Mouse (Mus musculus): ENCODE measurements around the gene Arrdc2. TPM values are rescaled to one million over a fixed set of nuclear protein-coding genes. Genes with fewer than 3 reads are reported as not detected.

The Arrdc2 gene
- polyA plus RNA-seq, 1 experiment from 2014 or later = 5.1 TPM

DNA sequence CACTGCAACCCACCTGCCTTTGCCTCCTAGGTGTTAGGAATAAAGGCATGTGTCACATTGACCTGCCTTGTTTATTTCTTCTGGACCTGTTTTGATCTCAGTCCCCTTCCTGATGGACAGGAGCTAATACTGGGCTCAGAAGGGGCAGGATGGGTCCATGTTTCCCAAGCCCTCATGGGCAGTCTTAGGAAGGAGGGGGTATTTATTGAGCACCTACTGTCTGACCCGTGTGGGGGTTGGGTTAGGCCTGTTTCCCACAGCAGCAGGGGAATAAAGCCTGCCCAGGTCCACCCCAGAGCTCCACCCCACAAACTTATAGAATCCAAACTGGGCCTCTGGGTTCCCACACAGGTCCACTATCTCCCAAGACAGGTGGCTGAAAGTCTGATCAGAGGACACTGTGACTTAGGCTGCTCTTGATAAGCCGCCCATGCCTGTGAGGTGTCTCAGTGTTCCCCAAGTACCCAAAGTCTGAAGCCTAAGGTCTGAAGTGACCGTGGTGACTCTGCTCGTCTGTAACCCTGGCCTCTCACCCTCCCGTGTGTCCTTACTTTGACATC, 3.8 kb upstream of the Arrdc2 start:
- no peaks in the 10 kb centered on the region; the same call in 1 of the 2 replicates for H3K4me1 ChIP-seq (ENCODE audit: control insufficient read depth, insufficient read depth, low read length)
- 80% methylated on average over 5 of the region's 5 CpGs for WGBS
- H3K36me3 ChIP-seq (replicated peaks; ENCODE audit: control insufficient read depth, insufficient read depth, low read depth, low read length) = no peaks in the 10 kb centered on the region
- H3K27me3 ChIP-seq (ENCODE audit: control insufficient read depth, insufficient read depth, low read length) = no peaks in the 10 kb centered on the region
- no peaks in the 10 kb centered on the region for H3K9me3 ChIP-seq (replicated peaks; ENCODE audit: control insufficient read depth, low read length)
- ATAC-seq (replicated peaks; ENCODE audit: insufficient number of reproducible peaks, low FRiP score, low TSS enrichment, low read depth) = no peak
- no peak overlapping the region for H3K4me3 ChIP-seq (ENCODE audit: low read depth, low read length)
- H3K27ac ChIP-seq (replicated peaks; ENCODE audit: low read depth, low read length) = no peak overlapping the region
- H3K4me2 ChIP-seq (ENCODE audit: low read depth, low read length) = no peak overlapping the region
- H3K9ac ChIP-seq (replicated peaks; ENCODE audit: low read length) = no peak overlapping the region
- DNase-seq (ENCODE audit: low spot score) = no peak

DNA sequence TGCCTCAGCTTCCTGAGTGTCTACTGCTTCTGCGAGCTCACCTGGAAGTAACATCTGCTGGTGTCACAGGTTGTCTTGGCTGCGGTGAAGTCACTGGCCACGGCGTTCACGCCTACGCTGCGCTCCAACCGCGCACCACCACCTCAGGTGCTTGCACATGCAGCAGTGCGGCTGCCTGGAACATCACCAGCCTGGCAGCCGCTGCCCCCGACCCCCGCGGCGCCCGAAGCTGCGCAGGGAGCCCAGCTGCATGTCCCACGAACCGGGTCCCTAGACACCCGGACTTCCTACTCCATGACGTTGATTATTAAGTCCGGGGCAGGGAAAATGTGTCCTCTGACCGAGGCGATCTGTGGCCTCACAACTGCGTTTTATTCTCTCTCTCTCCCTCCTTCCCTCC, 3.0 kb upstream of the Arrdc2 start:
- no peak overlapping the region for H3K4me3 ChIP-seq (ENCODE audit: low read depth, low read length)
- ATAC-seq (replicated peaks; ENCODE audit: insufficient number of reproducible peaks, low FRiP score, low TSS enrichment, low read depth) (no peak), DNase-seq (ENCODE audit: low spot score) (no peak)
- H3K9ac ChIP-seq (replicated peaks; ENCODE audit: low read length) = no peak overlapping the region
- H3K36me3 ChIP-seq (replicated peaks; ENCODE audit: control insufficient read depth, insufficient read depth, low read depth, low read length) = no peaks in the 10 kb centered on the region
- WGBS = 67% methylated on average over 25 of the region's 25 CpGs
- no peaks in the 10 kb centered on the region for H3K27me3 ChIP-seq (ENCODE audit: control insufficient read depth, insufficient read depth, low read length)
- no peak overlapping the region for H3K27ac ChIP-seq (replicated peaks; ENCODE audit: low read depth, low read length)
- H3K9me3 ChIP-seq (replicated peaks; ENCODE audit: control insufficient read depth, low read length) = no peaks in the 10 kb centered on the region
- H3K4me2 ChIP-seq (ENCODE audit: low read depth, low read length) = no peak overlapping the region
- H3K4me1 ChIP-seq (ENCODE audit: control insufficient read depth, insufficient read depth, low read length) = no peaks in the 10 kb centered on the region; the same call in 1 of the 2 replicates

DNA sequence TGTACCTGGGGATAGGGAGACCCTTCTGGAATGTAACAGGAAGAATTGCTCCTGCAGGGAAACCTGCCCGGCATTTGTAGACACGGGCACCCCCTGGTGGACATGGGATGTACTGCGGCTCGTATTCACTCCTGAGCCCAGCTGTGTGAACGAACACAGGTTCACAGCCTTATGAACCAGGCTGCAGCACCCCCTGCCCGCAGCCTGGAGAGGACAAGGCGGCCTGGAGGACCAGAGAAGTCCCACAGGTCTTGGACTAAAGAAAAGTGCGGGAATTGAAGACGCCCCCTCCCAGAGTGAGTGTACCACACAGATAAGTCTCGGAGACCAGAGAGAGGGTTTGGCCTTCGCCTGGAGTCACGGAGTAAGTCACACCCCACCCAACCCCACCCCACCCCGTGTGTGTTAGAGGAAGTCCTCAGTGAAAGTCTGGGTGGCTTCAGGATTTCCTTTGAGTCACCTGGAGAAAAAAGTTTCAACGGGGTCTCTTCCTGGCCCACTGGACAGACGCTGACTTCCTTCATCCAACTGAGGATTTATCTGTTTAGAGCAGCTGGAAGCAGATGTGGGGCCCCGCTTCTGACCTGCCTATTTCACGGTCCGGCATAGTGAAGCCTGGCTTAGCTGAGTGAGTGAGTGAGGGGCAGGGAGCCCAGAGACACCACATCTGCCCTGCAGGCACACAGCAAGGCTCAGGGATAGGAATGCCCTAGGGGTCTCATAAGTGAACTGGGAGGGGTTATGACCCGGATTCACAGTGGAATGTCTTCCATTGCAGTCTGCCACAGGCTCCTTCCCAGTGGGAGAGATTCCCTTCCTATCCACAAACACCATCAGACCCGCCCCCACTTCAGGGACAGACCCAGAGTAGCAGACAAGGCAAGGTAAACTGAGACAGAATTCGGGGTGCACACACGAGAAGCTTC, 1.9 kb upstream of the Arrdc2 start:
- H3K9ac ChIP-seq (replicated peaks; ENCODE audit: low read length) = 0 out of 2 replicates have a peak overlapping the region, but pooled peaks have one; percentile 34
- WGBS = 33% methylated on average over 22 of the region's 22 CpGs
- H3K27ac ChIP-seq (replicated peaks; ENCODE audit: low read depth, low read length) = no peak overlapping the region
- peak; percentile 93 for DNase-seq (ENCODE audit: low spot score)
- no peaks in the 10 kb centered on the region for H3K36me3 ChIP-seq (replicated peaks; ENCODE audit: control insufficient read depth, insufficient read depth, low read depth, low read length)
- no peak overlapping the region for H3K4me3 ChIP-seq (ENCODE audit: low read depth, low read length)
- no peaks in the 10 kb centered on the region for H3K27me3 ChIP-seq (ENCODE audit: control insufficient read depth, insufficient read depth, low read length)
- no peak overlapping the region for H3K4me2 ChIP-seq (ENCODE audit: low read depth, low read length)
- H3K9me3 ChIP-seq (replicated peaks; ENCODE audit: control insufficient read depth, low read length) = no peaks in the 10 kb centered on the region
- ATAC-seq (replicated peaks; ENCODE audit: insufficient number of reproducible peaks, low FRiP score, low TSS enrichment, low read depth) = no peak
- H3K4me1 ChIP-seq (ENCODE audit: control insufficient read depth, insufficient read depth, low read length) = no peaks in the 10 kb centered on the region; the same call in 1 of the 2 replicates

DNA sequence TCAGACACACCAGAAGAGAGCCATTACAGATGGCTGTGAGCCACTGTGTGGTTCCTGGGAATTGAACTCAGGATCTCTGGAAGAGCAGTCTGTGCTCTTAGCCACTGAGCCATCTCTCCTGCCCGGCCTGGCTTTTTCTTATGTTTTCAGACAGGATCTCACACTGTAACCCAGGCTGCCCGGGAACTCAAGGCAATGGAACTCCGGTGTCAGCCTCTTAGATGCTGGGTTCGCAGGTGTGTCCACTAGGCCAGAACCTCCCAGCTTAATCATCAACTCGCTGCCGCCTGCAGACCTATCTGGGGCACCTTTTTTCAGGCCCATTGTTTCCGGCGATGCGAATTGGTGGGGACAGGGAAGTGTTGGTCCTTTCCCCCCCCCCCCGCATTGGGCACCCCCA, 1.1 kb upstream of the Arrdc2 start:
- Histone ChIP-seq H3K27ac (replicated peaks; ENCODE audit: low read depth, low read length) (no peak overlapping the region), H3K4me2 (ENCODE audit: low read depth, low read length) (no peak overlapping the region), H3K36me3 (replicated peaks; ENCODE audit: control insufficient read depth, insufficient read depth, low read depth, low read length) (no peaks in the 10 kb centered on the region), H3K27me3 (ENCODE audit: control insufficient read depth, insufficient read depth, low read length) (no peaks in the 10 kb centered on the region), H3K9me3 (replicated peaks; ENCODE audit: control insufficient read depth, low read length) (no peaks in the 10 kb centered on the region), H3K4me1 (ENCODE audit: control insufficient read depth, insufficient read depth, low read length) (no peaks in the 10 kb centered on the region; the same call in 1 of the 2 replicates), H3K9ac (replicated peaks; ENCODE audit: low read length) (no peak overlapping the region), H3K4me3 (ENCODE audit: low read depth, low read length) (no peak overlapping the region)
- WGBS = 56% methylated on average over 10 of the region's 10 CpGs
- DNase-seq (ENCODE audit: low spot score) (no peak), ATAC-seq (replicated peaks; ENCODE audit: insufficient number of reproducible peaks, low FRiP score, low TSS enrichment, low read depth) (no peak)

DNA sequence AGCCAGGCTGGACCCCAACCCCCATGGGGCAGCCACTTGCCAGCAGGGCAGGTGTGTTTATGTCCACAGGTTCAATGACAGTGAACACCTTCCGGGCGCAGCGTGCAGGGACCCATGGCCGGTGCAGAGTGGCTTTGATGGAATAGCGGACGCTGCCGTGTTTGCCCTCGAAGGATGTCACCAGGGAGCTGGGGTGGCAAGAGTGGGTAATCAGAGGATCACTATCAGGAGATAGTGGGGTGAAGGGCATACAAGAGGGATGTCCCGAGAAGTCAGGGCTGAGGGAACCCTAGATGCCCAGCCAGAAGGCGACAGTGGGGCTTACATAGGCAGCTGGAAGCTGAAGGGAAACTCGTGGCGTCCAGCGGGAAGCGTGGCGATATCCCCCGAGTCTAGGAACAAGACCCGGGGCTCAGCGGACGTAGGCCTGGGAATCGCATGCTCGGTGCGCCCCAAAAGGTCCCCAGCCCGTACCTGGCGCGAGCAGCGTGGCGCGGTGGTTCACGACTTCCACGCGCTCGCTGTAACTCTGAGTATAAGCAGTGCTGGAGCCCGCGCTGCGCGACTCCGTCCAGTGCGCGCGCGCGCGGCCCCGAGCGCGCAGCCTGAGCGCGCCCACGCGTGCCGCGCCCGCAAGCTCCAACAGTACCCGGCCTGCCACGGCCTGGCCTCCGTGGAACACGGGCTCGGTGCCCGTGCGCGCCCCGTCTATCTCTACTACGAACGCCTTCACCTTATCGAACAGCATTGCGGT, 689 bp downstream of the Arrdc2 start:
- DNase-seq (ENCODE audit: low spot score) (peak; percentile 38), ATAC-seq (replicated peaks; ENCODE audit: insufficient number of reproducible peaks, low FRiP score, low TSS enrichment, low read depth) (peak; percentile 32)
- H3K9me3 ChIP-seq (replicated peaks; ENCODE audit: control insufficient read depth, low read length) = no peaks in the 10 kb centered on the region
- WGBS = 3% methylated on average over 64 of the region's 66 CpGs
- peak overlapping the region; percentile 75 for H3K9ac ChIP-seq (replicated peaks; ENCODE audit: low read length)
- H3K36me3 ChIP-seq (replicated peaks; ENCODE audit: control insufficient read depth, insufficient read depth, low read depth, low read length) = no peaks in the 10 kb centered on the region
- H3K4me1 ChIP-seq (ENCODE audit: control insufficient read depth, insufficient read depth, low read length) = no peaks in the 10 kb centered on the region; the same call in 1 of the 2 replicates
- H3K27me3 ChIP-seq (ENCODE audit: control insufficient read depth, insufficient read depth, low read length) = no peaks in the 10 kb centered on the region
- H3K4me3 ChIP-seq (ENCODE audit: low read depth, low read length) = peak overlapping the region; percentile 66
- H3K27ac ChIP-seq (replicated peaks; ENCODE audit: low read depth, low read length) = no peak overlapping the region
- peak overlapping the region; percentile 91 for H3K4me2 ChIP-seq (ENCODE audit: low read depth, low read length)

DNA sequence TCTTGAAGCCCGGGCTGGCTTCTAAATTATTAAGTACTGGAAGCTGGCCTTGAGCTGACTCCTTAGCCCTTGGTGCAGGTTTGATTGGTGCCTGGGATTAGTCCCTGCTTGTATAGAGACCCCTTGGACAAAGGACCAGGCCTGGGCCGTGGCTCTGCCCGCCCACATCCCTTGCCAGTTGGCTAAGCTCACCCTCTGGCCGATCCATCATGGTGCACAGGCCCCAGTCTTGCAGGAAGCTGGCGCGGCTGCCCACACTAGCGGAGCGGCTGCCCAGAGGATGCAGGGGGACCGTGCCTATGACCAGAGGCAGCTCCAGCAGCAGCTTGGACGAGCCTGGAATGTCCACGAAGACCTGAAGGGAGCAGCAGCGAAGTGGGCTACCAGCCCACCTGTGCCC, 2.9 kb downstream of the Arrdc2 start:
- Histone ChIP-seq H3K9ac (replicated peaks; ENCODE audit: low read length) (no peak overlapping the region), H3K4me3 (ENCODE audit: low read depth, low read length) (no peak overlapping the region), H3K4me1 (ENCODE audit: control insufficient read depth, insufficient read depth, low read length) (no peaks in the 10 kb centered on the region; the same call in none of the 2 replicates), H3K27ac (replicated peaks; ENCODE audit: low read depth, low read length) (no peak overlapping the region), H3K4me2 (ENCODE audit: low read depth, low read length) (no peak overlapping the region), H3K27me3 (ENCODE audit: control insufficient read depth, insufficient read depth, low read length) (no peaks in the 10 kb centered on the region), H3K9me3 (replicated peaks; ENCODE audit: control insufficient read depth, low read length) (no peaks in the 10 kb centered on the region), H3K36me3 (replicated peaks; ENCODE audit: control insufficient read depth, insufficient read depth, low read depth, low read length) (no peaks in the 10 kb centered on the region)
- ATAC-seq (replicated peaks; ENCODE audit: insufficient number of reproducible peaks, low FRiP score, low TSS enrichment, low read depth) = no peak
- WGBS = 88% methylated on average over 12 of the region's 12 CpGs
- DNase-seq (ENCODE audit: low spot score) = no peak

DNA sequence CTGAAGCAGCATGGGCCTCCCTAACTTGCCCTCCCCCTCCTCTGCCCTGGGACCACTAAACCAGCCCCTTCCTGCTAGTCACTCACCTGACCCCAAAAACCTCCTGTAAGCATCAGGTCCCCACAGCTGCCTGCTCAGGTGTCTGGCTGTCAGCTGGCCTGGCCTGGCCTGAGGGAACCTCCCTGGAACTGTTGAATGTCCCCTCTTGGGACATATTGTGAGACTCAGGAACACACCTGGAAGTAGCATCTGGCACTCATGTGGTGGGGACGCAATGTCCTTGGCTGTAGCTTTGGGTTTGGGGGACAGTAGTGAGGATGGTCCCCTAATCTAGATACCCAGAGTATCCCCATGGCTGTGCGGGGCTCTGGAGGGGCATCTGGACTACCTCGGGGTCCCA, 5.4 kb downstream of the Arrdc2 start:
- no peak overlapping the region for H3K27ac ChIP-seq (replicated peaks; ENCODE audit: low read depth, low read length)
- H3K36me3 ChIP-seq (replicated peaks; ENCODE audit: control insufficient read depth, insufficient read depth, low read depth, low read length) = no peaks in the 10 kb centered on the region
- no peaks in the 10 kb centered on the region; the same call in none of the 2 replicates for H3K4me1 ChIP-seq (ENCODE audit: control insufficient read depth, insufficient read depth, low read length)
- 93% methylated on average over 3 of the region's 3 CpGs for WGBS
- no peak for DNase-seq (ENCODE audit: low spot score)
- no peaks in the 10 kb centered on the region for H3K9me3 ChIP-seq (replicated peaks; ENCODE audit: control insufficient read depth, low read length)
- no peaks in the 10 kb centered on the region for H3K27me3 ChIP-seq (ENCODE audit: control insufficient read depth, insufficient read depth, low read length)
- no peak overlapping the region for H3K4me3 ChIP-seq (ENCODE audit: low read depth, low read length)
- no peak overlapping the region for H3K4me2 ChIP-seq (ENCODE audit: low read depth, low read length)
- ATAC-seq (replicated peaks; ENCODE audit: insufficient number of reproducible peaks, low FRiP score, low TSS enrichment, low read depth) = no peak
- no peak overlapping the region for H3K9ac ChIP-seq (replicated peaks; ENCODE audit: low read length)
